Mouse (Mus musculus) cerebellum, adult 18-20 months (tissue): ENCODE data around the gene Gm10203.
"Not testable (repeated sequence)": the region's sequence is repeated elsewhere in the genome, so short reads cannot be mapped to it uniquely, and the experiment has no call there.

ENCODE experiments used
- DNase-seq, 2 experiments: peaks; one replicate each; pipeline ENCODE4 v3.0.0; 2021

The Gm10203 gene

GRCm38 (mm10) chr6:149129870-149130269 is at the start of gene Gm10203:
Gene Gm10203 (plus strand): TSS chr6:149130170.
- not testable (repeated sequence) for DNase-seq

GRCm38 (mm10) chr6:149092406-149092805 is 37.6 kb upstream of the Gm10203 start:
- DNase-seq, result no peak

- DNase-seq, result no peak
Measured at GRCm38 (mm10) chr6:149093465-149093864, 36.5 kb upstream of the Gm10203 start.

GRCm38 (mm10) chr6:149094555-149094954 is 35.4 kb upstream of the Gm10203 start:
- no peak for DNase-seq

GRCm38 (mm10) chr6:149095389-149095788 is 34.6 kb upstream of the Gm10203 start:
- DNase-seq, result peak; percentile 43 to 54

GRCm38 (mm10) chr6:149096233-149096632 is 33.7 kb upstream of the Gm10203 start:
- no peak for DNase-seq

- no peak for DNase-seq
Measured at GRCm38 (mm10) chr6:149097276-149097675, 32.7 kb upstream of the Gm10203 start.

- DNase-seq, result no peak
Measured at GRCm38 (mm10) chr6:149098993-149099392, 31.0 kb upstream of the Gm10203 start.

GRCm38 (mm10) chr6:149100174-149101075 is 29.5 kb upstream of the Gm10203 start:
- peak; percentile 75 to 78 for DNase-seq

GRCm38 (mm10) chr6:149101076-149101942 is 28.7 kb upstream of the Gm10203 start, which contains the start of gene Dennd5b:
Gene Dennd5b (minus strand): TSS chr6:149101680.
- peak; percentile 82 to 91 for DNase-seq

- DNase-seq, result no peak
Measured at GRCm38 (mm10) chr6:149101943-149102243, 28.1 kb upstream of the Gm10203 start.

GRCm38 (mm10) chr6:149103451-149103850 is 26.5 kb upstream of the Gm10203 start:
- no peak for DNase-seq

- no peak for DNase-seq
Measured at GRCm38 (mm10) chr6:149107615-149108014, 22.4 kb upstream of the Gm10203 start.

- no peak for DNase-seq
Measured at GRCm38 (mm10) chr6:149108909-149109308, 21.1 kb upstream of the Gm10203 start.

- DNase-seq, result no peak
Measured at GRCm38 (mm10) chr6:149116992-149117391, 13.0 kb upstream of the Gm10203 start.

- no peak for DNase-seq
Measured at GRCm38 (mm10) chr6:149118935-149119334, 11.0 kb upstream of the Gm10203 start.

GRCm38 (mm10) chr6:149119853-149120252 is 10.1 kb upstream of the Gm10203 start:
- DNase-seq, result peak; percentile 69 to 77

GRCm38 (mm10) chr6:149123042-149123441 is 6.9 kb upstream of the Gm10203 start:
- no peak for DNase-seq

GRCm38 (mm10) chr6:149126675-149127074 is 3.3 kb upstream of the Gm10203 start:
- DNase-seq, result peak in 1 of 2 experiments; percentile 16

- DNase-seq, result no peak
Measured at GRCm38 (mm10) chr6:149131111-149131510, 1.1 kb downstream of the Gm10203 start.

GRCm38 (mm10) chr6:149132311-149133077 is 2.5 kb downstream of the Gm10203 start:
- peak; percentile 27 to 32 for DNase-seq

- DNase-seq, result no peak
Measured at GRCm38 (mm10) chr6:149134391-149135150, 4.6 kb downstream of the Gm10203 start.
